Mouse (Mus musculus): Measurements from ENCODE around the gene Mrps34. TPM values are rescaled to one million over a fixed set of nuclear protein-coding genes. Genes with fewer than 3 reads are reported as not detected.

Gene Mrps34
- polyA plus RNA-seq, 1 experiment from 2014 or later, result 85.5 TPM

- Histone ChIP-seq H3K4me2 (ENCODE audit: low read depth, low read length) (peak overlapping the region; percentile 95), H3K4me1 (ENCODE audit: control insufficient read depth, insufficient read depth, low read length) (peaks cover 30% of the 10 kb centered on the region), H3K27me3 (ENCODE audit: control insufficient read depth, insufficient read depth, low read length) (no peaks in the 10 kb centered on the region), H3K9me3 (ENCODE audit: control insufficient read depth, low read length) (no peaks in the 10 kb centered on the region), H3K27ac (ENCODE audit: low read depth, low read length) (peak overlapping the region; percentile 83), H3K36me3 (ENCODE audit: control insufficient read depth, insufficient read depth, low read length) (peaks cover 65% of the 10 kb centered on the region), H3K9ac (replicated peaks; ENCODE audit: low read depth, low read length) (peak overlapping the region; percentile 85), H3K4me3 (ENCODE audit: low read depth, low read length) (peak overlapping the region; percentile 81)
- ATAC-seq (ENCODE audit: low read depth), result no peak
- 9% methylated on average over 23 of the region's 23 CpGs for WGBS
Observed at GRCm38 (mm10) chr17:24895571-24896240, 790 bp downstream of the Mrps34 start.

- Histone ChIP-seq H3K27ac (ENCODE audit: low read depth, low read length) (peak within 1 kb of the TSS; percentile 83), H3K9ac (replicated peaks; ENCODE audit: low read depth, low read length) (peak within 1 kb of the TSS; percentile 85), H3K4me1 (ENCODE audit: control insufficient read depth, insufficient read depth, low read length) (peaks cover 30% of the 10 kb centered on the region), H3K27me3 (ENCODE audit: control insufficient read depth, insufficient read depth, low read length) (no peaks in the 10 kb centered on the region), H3K4me3 (ENCODE audit: low read depth, low read length) (peak within 1 kb of the TSS; percentile 81), H3K36me3 (ENCODE audit: control insufficient read depth, insufficient read depth, low read length) (peaks cover 65% of the 10 kb centered on the region), H3K4me2 (ENCODE audit: low read depth, low read length) (peak within 1 kb of the TSS; percentile 95), H3K9me3 (ENCODE audit: control insufficient read depth, low read length) (no peaks in the 10 kb centered on the region)
- peak; percentile 77 for ATAC-seq (ENCODE audit: low read depth)
- WGBS, result 1% methylated on average over 49 of the region's 50 CpGs
Observed at GRCm38 (mm10) chr17:24896241-24896992, 1.5 kb downstream of the Mrps34 start, which contains the start of gene Nme3. Nme3 (plus strand) TSS chr17:24896500.

- 27% methylated on average over 11 of the region's 11 CpGs for WGBS
- Histone ChIP-seq H3K9me3 (ENCODE audit: control insufficient read depth, low read length) (no peaks in the 10 kb centered on the region), H3K4me2 (ENCODE audit: low read depth, low read length) (peak overlapping the region; percentile 95), H3K4me1 (ENCODE audit: control insufficient read depth, insufficient read depth, low read length) (peaks cover 30% of the 10 kb centered on the region), H3K36me3 (ENCODE audit: control insufficient read depth, insufficient read depth, low read length) (peaks cover 65% of the 10 kb centered on the region), H3K4me3 (ENCODE audit: low read depth, low read length) (peak overlapping the region; percentile 81), H3K27ac (ENCODE audit: low read depth, low read length) (peak overlapping the region; percentile 69), H3K9ac (replicated peaks; ENCODE audit: low read depth, low read length) (peak overlapping the region; percentile 85), H3K27me3 (ENCODE audit: control insufficient read depth, insufficient read depth, low read length) (no peaks in the 10 kb centered on the region)
- ATAC-seq (ENCODE audit: low read depth), result no peak
Observed at GRCm38 (mm10) chr17:24896993-24897269, 2.0 kb downstream of the Mrps34 start.

GRCm38 (mm10) chr17:24897600-24897999 is 2.7 kb downstream of the Mrps34 start:
- WGBS, result 78% methylated on average over 4 of the region's 4 CpGs
- Histone ChIP-seq H3K9ac (replicated peaks; ENCODE audit: low read depth, low read length) (no peak overlapping the region), H3K9me3 (ENCODE audit: control insufficient read depth, low read length) (no peaks in the 10 kb centered on the region), H3K27ac (ENCODE audit: low read depth, low read length) (no peak overlapping the region), H3K36me3 (ENCODE audit: control insufficient read depth, insufficient read depth, low read length) (peaks cover 65% of the 10 kb centered on the region), H3K4me3 (ENCODE audit: low read depth, low read length) (peak overlapping the region; percentile 81; the same call in 1 of the 2 replicates), H3K4me2 (ENCODE audit: low read depth, low read length) (peak overlapping the region; percentile 95), H3K4me1 (ENCODE audit: control insufficient read depth, insufficient read depth, low read length) (peaks cover 30% of the 10 kb centered on the region), H3K27me3 (ENCODE audit: control insufficient read depth, insufficient read depth, low read length) (no peaks in the 10 kb centered on the region)
- ATAC-seq (ENCODE audit: low read depth), result no peak

GRCm38 (mm10) chr17:24898041-24898854 is 3.3 kb downstream of the Mrps34 start:
- Histone ChIP-seq H3K36me3 (ENCODE audit: control insufficient read depth, insufficient read depth, low read length) (peaks cover 65% of the 10 kb centered on the region), H3K27ac (ENCODE audit: low read depth, low read length) (no peak overlapping the region), H3K4me3 (ENCODE audit: low read depth, low read length) (peak overlapping the region; percentile 81; the same call in 1 of the 2 replicates), H3K4me1 (ENCODE audit: control insufficient read depth, insufficient read depth, low read length) (peaks cover 30% of the 10 kb centered on the region), H3K4me2 (ENCODE audit: low read depth, low read length) (peak overlapping the region; percentile 95; the same call in 1 of the 2 replicates), H3K27me3 (ENCODE audit: control insufficient read depth, insufficient read depth, low read length) (no peaks in the 10 kb centered on the region), H3K9ac (replicated peaks; ENCODE audit: low read depth, low read length) (no peak overlapping the region), H3K9me3 (ENCODE audit: control insufficient read depth, low read length) (no peaks in the 10 kb centered on the region)
- WGBS, result 82% methylated on average over 4 of the region's 4 CpGs
- no peak for ATAC-seq (ENCODE audit: low read depth)

GRCm38 (mm10) chr17:24899153-24899552 is 4.2 kb downstream of the Mrps34 start:
- no peak for ATAC-seq (ENCODE audit: low read depth)
- H3K4me2 ChIP-seq (ENCODE audit: low read depth, low read length), result no peak overlapping the region
- H3K27ac ChIP-seq (ENCODE audit: low read depth, low read length), result no peak overlapping the region
- peaks cover 69% of the 10 kb centered on the region for H3K36me3 ChIP-seq (ENCODE audit: control insufficient read depth, insufficient read depth, low read length)
- WGBS, result 84% methylated on average over 5 of the region's 5 CpGs
- no peaks in the 10 kb centered on the region for H3K27me3 ChIP-seq (ENCODE audit: control insufficient read depth, insufficient read depth, low read length)
- no peaks in the 10 kb centered on the region for H3K9me3 ChIP-seq (ENCODE audit: control insufficient read depth, low read length)
- no peak overlapping the region for H3K9ac ChIP-seq (replicated peaks; ENCODE audit: low read depth, low read length)
- H3K4me1 ChIP-seq (ENCODE audit: control insufficient read depth, insufficient read depth, low read length), result peaks cover 21% of the 10 kb centered on the region
- H3K4me3 ChIP-seq (ENCODE audit: low read depth, low read length), result no peak overlapping the region

GRCm38 (mm10) chr17:24900014-24900413 is 5.1 kb downstream of the Mrps34 start:
- no peak overlapping the region for H3K4me2 ChIP-seq (ENCODE audit: low read depth, low read length)
- no peaks in the 10 kb centered on the region for H3K9me3 ChIP-seq (ENCODE audit: control insufficient read depth, low read length)
- H3K4me3 ChIP-seq (ENCODE audit: low read depth, low read length), result no peak overlapping the region
- H3K27me3 ChIP-seq (ENCODE audit: control insufficient read depth, insufficient read depth, low read length), result no peaks in the 10 kb centered on the region
- 95% methylated on average over 6 of the region's 6 CpGs for WGBS
- peaks cover 78% of the 10 kb centered on the region for H3K36me3 ChIP-seq (ENCODE audit: control insufficient read depth, insufficient read depth, low read length)
- no peak for ATAC-seq (ENCODE audit: low read depth)
- H3K27ac ChIP-seq (ENCODE audit: low read depth, low read length), result no peak overlapping the region
- H3K4me1 ChIP-seq (ENCODE audit: control insufficient read depth, insufficient read depth, low read length), result peaks cover 19% of the 10 kb centered on the region
- no peak overlapping the region for H3K9ac ChIP-seq (replicated peaks; ENCODE audit: low read depth, low read length)

GRCm38 (mm10) chr17:24902124-24902523 is 7.2 kb downstream of the Mrps34 start:
- Histone ChIP-seq H3K27ac (ENCODE audit: low read depth, low read length) (no peak overlapping the region), H3K9ac (replicated peaks; ENCODE audit: low read depth, low read length) (no peak overlapping the region), H3K27me3 (ENCODE audit: control insufficient read depth, insufficient read depth, low read length) (no peaks in the 10 kb centered on the region), H3K36me3 (ENCODE audit: control insufficient read depth, insufficient read depth, low read length) (peaks cover 99% of the 10 kb centered on the region), H3K9me3 (ENCODE audit: control insufficient read depth, low read length) (no peaks in the 10 kb centered on the region), H3K4me2 (ENCODE audit: low read depth, low read length) (no peak overlapping the region), H3K4me1 (ENCODE audit: control insufficient read depth, insufficient read depth, low read length) (peaks cover 6% of the 10 kb centered on the region), H3K4me3 (ENCODE audit: low read depth, low read length) (no peak overlapping the region)
- no peak for ATAC-seq (ENCODE audit: low read depth)
- WGBS, result 94% methylated on average over 5 of the region's 5 CpGs

Measured in neural tube, embryonic 14.5 days (tissue).